Mouse (Mus musculus) brain, embryonic 18.5 days (tissue): ENCODE measurements around the gene Cd22.
"Not testable (repeated sequence)": the region's sequence is repeated elsewhere in the genome, so short reads cannot be mapped to it uniquely, and the experiment has no call there.

Source experiments
- DNase-seq: peaks from one replicate; pipeline ENCODE4 v3.0.0-alpha.2; 2012; ENCODE audit warnings: low read depth, low spot score

Cd22 gene

DNA sequence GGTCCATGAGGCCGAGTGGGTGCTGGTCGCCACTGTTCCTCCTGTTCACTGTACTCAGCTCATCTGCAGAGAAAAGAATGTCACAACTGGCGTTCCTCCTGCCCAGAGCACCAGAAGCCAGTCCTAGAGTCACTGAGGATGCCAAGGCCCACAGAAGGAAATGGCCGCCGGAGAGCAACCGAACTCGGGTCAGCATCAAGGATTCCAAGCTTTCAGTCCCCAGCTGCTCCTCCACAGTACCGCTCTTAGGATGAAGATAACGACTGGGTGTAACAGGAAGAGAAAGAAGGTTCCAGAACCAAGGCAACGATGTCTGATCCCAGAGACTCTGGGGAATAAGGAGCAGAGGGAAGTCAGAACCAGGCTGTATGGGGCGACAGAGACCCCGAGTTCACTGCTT lies 18.7 kb downstream of the Cd22 start, which contains the start of gene Ffar1:
TSS of gene Ffar1 (minus strand) at position 101 of the 400 bp plus-strand sequence.
- no peak for DNase-seq

DNA sequence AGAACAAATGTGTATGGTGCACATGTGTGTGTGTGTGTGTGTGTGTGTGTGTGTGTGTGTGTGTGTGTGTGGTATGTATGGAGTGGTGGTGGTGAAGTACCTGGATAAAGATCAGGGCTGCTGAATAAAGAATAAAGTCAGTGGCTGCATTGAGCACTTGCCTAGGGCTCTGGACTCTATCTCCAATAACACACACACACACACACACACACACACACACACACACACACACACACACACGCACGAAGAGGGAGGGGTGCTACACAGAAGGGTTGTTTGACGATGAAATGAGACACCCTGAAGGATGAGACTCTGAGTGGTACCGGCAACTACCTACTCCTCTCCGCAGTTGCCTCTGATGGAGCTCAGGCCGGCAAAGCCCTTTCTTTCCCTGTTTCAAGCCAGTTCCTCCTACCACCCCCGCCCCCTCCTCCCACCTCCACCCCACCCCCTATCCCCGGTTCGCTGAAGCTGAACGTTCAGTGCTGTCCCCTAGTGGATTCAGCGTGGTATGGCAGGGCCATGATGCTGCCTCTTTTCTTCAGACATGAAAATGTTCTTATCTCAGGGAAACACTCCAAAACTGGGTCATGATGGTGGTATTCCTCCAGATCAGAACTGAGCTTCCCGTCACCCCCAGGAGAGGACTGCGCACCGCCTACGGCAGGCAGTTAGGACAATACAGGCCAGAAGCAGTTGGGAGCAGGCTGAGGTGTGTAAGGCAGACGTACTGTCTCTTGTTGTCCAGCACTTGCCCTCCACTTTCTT lies 20.3 kb downstream of the Cd22 start:
- DNase-seq: peak; percentile 47

DNA sequence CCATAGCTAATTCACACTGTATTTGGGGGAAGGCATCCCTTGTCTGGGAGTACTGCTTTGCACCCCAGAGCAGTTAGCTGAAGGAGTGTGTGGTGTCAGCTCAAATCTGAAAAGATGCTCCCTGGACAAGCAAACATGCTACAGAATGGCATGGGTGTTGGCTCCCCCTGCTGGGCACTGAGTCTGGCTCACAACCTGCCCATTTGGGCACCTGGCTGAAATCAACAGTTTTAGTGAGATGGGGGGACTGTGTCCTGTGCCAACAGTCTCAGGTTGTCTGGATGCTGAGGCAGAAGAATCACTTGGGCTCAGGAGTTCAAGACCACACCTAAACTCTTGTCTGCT lies 20.9 kb downstream of the Cd22 start:
- peak; percentile 32 for DNase-seq

DNA sequence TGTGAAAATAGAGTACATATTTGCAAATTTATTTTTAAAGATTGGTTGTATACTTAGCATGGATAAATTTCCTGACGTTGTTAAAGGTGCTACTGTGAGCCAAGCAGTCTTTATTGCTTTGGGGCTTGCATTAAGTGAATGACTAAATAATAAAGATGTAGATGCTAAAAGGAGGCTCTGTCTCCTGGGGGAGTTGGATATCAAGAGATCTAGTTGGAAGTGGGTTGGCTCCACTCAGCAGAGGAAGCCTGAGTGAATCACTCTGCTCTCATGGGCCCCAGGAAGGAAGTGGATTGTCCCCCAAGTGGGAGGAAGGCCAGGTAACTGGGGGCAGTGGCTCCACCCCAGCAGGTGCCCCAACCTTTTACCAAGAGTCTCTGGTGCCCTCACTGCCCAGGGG lies 22.4 kb downstream of the Cd22 start:
- DNase-seq: no peak

DNA sequence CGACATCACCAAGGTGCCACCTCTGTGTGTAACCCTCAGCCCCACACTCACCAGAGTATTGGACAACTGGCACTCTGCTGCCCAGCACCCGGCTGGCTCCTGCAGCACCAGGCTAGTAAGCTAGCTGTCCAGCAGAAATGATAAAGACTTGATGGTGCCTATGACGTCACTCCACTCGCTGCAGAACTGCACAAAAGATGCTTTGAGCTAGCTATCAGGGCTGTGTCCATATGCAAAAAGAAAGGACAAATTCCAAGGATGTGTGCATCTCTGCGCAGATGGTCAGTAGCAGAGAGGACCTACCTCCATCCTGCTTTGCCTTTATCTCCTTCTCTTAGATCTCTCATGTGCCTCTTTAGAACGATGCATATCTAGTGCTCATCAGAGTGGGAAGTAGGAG lies 24.1 kb downstream of the Cd22 start, which contains the start of gene Ffar3:
TSS of gene Ffar3 (minus strand) at position 101 of the 400 bp plus-strand sequence.
- no peak for DNase-seq

DNA sequence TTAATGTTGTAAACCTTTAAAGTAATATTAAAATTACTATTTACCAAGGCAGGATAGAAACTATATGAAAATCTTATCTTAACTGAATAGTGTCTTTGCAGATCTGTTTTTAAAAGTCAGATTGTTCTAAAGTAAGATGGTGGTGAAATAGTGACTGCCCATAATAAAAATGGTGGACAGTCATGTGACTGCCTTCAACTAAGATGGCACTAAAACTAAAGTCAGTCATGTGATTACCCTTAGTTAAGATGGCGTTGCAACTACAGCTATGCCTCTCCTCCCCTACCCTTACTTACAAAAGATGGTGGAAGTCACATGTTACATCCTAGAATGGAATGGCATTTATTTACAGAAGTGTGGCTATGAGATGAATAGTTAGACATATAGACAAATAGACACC lies 28.7 kb downstream of the Cd22 start:
- DNase-seq: no peak

DNA sequence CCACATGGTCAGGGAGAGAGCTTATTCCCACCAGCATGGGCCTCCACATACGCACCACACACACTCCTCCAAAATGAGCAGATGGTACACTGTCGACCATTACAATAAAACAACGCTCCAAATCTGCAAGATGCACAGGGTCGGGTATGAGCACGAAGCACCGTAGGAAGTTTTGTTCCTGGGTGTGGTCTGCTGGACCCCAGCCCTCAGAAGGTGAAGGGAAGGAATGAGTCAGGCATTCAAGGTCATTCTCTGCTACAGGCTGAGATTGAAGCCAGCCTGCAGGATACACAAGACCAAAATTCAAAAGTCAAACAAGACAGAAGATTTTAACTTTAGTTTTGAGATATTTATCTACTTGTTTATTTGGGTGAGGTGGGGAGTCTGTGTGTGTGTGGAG lies 32.2 kb downstream of the Cd22 start:
- DNase-seq: no peak

DNA sequence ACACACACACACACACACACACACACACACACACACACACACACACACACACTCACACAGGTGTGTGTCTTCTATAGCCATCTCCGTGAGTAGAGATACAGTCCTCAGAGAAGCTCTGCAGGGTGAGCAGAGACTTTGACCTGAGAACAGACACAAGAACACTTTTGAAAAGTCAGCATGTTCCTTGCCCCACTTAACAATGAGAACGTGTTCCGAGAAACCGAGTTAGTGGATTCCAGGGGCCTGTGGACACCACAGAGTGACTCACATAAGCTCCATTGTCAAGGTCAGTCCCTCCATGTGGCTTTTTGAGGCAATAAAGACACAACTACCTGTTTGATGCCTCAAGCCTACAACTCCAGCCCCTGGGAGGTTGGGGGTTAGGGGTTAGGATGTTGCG lies 32.8 kb downstream of the Cd22 start:
- DNase-seq: no peak

DNA sequence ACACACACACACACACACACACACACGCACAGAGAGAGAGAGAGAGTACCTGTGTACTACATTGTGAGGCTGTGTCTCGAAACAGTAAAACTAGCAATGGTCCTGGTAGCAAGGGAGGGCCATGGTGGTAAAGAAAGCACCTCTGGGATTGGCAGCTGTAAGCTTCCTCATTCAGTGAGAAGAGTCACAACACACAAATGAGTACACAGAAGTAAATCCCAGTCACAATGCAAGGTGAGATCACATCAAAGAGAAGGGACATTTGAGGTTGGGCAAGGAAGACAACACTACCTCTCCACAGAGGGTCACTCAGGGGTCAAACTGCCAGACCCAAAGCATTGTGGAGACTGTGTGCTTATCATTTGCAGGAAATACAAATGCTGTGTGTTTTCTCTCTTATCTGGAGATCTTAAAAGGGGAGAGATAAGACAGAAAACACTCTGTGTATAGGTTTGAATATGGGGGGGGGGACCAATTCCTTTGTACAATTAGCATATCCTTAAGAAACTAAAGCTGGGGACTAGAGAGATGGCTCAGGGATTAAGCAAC lies 33.6 kb downstream of the Cd22 start:
- no peak for DNase-seq

DNA sequence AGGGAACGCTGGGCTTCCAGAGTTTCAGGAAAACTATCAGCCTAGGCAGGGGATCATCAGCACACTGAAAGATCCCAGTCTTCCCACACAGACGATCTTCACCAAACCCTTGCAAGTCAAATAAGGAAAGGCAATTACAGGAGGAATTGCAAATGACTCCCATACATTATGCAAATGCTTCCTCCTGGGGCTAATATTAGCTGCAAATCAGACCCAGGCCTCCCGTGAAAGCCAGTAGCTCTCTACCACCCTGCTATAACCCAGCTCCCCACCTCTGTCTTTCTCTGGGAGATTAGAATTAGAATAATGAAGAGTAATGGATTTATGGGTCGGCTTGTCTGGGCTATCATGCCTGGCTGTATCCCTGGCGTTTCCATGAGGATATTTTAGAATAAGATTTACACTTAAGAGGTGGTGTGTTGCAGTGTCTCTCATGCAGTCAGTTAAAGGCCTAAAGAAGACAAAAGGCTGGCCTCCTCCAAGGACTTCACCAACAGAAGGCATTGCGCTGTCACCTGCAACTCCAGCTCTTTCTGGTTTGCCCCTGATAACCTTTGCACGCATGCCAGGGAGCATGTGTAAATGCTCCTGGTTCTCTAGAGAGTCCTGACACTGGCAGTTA lies 35.4 kb downstream of the Cd22 start:
- DNase-seq: no peak

DNA sequence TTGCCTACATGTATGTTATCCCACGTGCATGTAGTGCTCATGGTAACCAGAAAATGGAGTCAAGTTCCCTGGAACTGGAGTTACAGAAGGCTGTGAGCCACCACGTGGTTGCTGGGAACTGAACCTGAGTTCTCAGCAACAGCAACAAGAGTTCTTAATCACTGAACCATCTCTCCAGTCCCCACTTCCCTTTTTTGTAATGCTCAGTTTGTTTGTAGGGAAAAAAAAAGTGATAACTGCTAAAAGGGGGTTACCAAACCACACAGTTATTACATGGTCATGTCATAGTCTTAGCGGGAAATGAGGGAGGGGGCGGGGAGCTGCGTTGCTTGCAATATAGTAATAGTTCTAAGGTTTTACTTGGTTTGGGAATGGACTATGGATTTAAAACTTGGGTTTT lies 38.0 kb downstream of the Cd22 start:
- DNase-seq: no peak

DNA sequence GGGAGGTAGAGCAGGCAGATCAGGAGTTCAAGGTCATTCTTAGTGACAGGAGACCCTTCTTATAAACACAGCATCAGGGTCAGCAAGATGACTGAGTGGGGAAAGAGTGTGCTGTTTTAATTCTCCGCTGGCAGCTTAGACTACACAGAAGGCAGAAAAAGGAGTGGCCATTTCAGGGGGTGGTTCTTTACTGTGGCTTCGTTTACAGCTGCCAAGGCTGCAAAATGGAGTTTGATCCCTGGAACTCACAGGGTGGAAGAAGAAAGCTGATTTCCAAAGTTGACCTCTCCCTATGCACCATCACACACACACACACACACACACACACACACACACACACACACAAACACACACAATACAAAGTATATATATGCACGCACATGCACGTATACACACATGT lies 38.8 kb downstream of the Cd22 start:
- DNase-seq: no peak

DNA sequence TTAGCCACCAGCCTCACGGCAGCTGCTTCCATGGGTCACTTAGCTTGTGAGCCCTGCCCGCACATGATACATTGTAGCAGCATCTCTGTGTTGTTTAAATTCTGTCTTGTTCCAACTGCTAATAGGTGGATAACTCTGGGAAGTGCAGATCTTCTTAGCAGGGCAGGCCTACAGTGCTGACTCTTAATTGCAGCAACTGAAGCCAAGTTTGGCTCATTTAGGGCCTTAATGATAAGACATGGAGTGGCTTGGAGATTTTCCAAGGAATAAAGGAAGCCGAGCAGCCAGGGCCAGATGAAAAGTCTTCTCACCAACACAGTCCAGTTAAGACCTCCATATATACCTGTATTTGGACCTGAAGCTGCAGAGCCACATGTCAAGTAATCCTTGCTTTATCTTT lies 39.8 kb downstream of the Cd22 start:
- no peak for DNase-seq

DNA sequence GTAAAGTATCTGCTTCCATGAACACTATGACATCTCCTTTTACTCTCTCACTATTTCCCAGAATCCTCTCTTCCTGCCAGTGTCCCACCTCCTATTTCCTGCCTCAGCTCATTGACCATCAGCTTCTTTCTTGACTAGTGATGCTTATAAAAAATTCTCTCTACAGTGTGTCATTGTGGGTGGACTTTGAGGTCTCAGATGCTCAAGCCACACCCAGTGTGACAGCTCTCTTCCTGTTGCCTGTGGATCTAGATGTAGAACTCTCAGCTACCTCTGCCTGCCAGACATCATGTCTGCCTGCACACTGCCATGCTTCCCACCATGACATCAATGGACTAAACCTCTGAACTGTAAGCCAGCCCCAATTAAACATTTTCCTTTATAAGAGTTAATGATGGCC lies 42.9 kb downstream of the Cd22 start:
- DNase-seq: no peak

DNA sequence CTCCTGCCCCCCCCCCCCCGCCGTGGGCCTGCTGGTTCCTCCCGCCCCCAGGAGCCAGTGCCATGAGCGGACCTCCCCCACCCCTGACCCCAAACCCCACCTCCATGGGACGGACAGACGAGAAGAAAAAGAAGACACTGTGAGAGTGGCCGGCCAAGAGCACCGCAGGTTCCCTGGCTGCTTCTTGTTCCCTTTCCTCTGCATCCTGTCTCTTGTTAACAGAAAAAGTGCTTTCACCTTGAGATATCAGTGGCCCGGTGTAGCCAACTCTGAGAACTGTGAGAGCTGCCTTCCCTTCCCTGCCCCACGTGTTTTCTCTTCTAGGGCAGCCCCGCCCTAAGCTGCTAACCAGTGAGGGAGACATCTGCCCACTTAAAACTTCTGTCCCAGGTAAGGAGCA lies 47.5 kb downstream of the Cd22 start:
- not testable (repeated sequence) for DNase-seq

DNA sequence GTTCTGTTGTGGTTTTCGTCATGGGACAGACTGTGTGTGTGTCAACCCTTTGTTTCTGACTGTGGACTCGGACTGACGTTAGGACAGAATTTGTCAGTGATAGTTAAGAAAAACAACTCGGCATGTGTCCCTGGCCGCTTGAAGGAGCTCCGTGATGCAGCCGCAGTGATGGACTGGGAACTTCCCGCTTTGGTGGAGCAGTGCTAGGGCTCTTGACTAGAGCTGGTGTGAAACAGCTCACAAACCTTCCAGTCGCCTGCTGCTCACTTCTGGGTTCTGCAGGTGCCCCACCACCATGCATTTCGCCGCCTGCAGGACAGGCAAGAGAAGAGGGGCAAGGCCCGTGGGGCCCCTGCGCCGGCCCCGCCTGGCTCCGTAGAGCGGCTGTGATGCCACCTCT lies 47.9 kb downstream of the Cd22 start:
- no peak for DNase-seq

DNA sequence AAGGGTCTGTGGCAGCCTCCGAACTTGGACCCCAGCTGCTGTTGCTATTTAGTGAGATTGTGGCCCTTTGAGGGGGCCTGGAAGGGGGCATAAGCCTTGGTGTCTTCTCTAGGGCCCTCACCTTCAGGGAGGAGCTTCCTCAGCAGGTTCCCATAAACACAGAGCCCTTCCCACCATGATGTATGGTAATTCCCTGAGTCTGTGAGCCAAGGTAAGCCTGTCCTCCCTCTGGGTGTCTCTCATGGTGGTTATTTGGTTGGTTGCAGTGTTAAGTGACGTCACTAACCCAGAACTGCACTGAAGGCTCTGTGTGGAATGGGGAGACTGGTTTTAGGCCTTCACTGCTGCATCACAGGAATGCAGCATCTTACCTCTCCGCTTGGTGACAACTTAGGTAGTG lies 50.7 kb downstream of the Cd22 start:
- DNase-seq: no peak

DNA sequence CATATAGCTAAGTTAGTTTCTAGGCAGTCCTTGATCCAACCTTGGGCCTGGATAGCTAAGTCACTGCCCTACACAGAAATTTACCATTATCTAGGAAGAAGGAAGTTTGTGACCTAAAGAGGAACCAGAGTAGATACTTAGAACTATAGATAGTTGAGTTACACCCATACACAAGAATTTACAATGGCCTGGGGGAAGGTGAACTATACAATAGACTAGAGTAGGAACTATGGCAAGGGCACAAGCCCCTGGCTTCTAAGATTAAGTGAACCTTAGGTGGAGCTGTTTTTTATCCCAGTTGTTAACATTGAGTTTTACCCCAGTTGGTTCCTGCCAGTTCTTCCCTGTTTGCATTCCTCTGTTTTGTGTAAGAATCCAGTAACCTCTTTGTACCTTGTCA lies 51.3 kb downstream of the Cd22 start:
- DNase-seq: not testable (repeated sequence)

DNA sequence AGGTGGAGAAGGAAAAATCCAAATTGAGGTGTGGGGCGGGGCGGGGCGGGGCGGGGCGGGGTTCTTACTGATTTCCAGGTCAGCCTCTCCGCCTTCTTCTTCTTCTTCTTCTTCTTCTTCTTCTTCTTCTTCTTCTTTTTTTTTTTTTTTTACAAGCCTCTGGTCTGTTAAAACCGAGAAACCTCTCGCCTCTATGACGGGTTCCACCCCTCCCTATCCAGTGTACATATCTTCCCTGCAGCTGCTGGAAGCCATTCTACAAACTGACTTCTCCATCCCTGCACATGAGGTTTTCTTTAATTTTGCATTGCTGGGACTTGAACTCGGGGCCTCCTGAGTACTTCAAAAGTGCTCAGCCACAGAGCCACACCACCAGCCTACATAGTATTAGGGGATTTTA lies 53.5 kb downstream of the Cd22 start:
- no peak for DNase-seq

DNA sequence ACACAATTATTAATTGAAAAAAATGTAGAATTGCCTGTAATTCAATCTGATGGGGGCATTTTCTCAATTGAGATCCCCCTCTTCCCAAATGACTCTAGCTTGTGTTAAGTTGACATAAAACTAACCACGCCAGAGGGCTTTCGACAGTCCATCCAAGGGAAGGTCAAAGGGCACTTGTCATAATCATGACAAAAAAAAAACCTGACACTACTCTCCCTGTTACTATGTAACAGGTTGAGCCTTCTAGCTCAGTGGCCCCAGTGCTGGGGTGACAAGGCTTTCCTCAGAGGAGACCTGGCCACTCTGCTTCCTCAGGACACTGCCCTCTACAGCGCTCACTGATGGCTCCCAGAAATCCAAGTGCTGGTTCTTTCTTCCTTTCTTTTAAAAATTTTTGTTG lies 55.8 kb downstream of the Cd22 start:
- no peak for DNase-seq

DNA sequence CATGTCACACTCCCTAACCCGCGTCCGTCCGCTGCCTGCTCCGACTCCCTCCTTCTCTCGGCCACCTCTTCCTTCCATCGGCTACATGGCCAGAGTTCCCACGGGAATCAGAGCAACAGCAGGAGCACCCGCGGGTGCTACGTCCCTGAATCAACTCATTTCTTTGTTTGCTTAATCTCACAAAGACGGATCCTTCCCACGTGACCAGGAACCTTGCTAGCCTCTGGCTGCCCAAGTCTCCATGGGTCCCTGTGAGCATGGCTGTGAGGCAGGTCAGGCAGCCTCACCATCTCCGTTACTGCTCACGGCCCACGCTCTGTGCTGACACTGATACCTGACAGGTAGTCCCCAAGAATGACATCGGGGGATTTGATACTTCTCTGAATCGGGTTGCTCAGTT lies 56.5 kb downstream of the Cd22 start, which contains the start of gene Ffar2:
TSS of gene Ffar2 (minus strand) at position 101 of the 400 bp plus-strand sequence.
- DNase-seq: no peak

DNA sequence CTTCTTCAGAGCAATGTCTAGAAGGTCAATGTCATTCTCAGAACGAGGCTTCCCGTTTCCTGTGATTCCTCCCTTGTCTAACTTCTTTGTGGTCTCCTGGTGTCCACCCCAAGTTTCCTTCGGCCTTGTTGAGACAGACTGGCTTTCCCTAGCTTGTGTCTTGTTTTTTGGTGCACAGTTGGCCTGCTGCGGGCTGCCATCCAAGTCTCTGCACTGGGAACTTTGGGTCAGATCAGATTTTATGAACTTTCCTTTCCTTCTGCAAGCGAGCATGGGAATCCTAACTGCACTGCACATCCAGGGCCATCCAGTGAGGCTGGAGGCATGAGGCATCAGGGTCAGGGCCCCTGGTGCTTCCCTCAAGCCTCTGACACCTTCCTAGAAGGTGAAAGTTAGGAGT lies 58.6 kb downstream of the Cd22 start:
- no peak for DNase-seq

DNA sequence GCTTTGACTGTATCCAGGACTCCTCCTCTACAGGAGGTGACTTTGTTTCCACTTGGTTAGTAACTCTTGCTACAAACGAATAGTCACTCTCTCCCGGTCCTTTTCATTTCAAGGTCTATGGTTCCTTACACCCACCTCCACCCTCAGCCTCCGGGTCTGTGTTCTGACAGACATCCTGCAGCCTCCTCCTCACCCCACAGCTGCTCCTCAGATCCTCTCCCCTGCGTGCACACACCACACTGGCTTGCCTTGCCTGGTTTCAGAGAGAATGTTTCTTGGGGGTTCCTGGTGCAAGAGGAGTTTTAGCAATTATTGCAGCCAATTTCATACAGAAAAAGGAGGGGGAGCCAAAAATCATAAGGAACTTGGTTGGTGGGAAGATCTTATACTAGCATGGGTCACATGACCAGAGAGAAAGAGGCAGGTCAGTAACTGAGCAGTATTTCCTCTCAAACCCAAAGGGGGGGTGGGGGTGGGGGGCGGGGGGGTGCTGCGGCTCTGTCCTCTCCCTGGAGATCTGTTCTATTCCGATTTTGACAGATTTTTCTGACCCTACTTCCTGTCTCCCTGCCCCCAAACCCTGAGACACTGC lies 59.2 kb downstream of the Cd22 start:
- DNase-seq: no peak
